Mouse (Mus musculus): ENCODE data around the gene Gm10912. TPM values are rescaled to one million over a fixed set of nuclear protein-coding genes. Genes with fewer than 3 reads are reported as not detected.
"Not testable (repeated sequence)": the region's sequence is repeated elsewhere in the genome, so short reads cannot be mapped to it uniquely, and the experiment has no call there.

The Gm10912 gene
- total RNA-seq (2021): under 1 TPM in 1 of 2 experiments, not detected in 1; 0.51 TPM
- long read RNA-seq, experiment 1: 0 reads
- long read RNA-seq, experiment 2: 0 reads

GRCm38 (mm10) chr2:104065526-104065925 lies at the start of gene Gm10912:
Gm10912 (plus strand) TSS chr2:104065826.
- DNase-seq: not testable (repeated sequence)

GRCm38 (mm10) chr2:104023096-104023495 lies 42.5 kb upstream of the Gm10912 start:
- no peak for DNase-seq

DNA sequence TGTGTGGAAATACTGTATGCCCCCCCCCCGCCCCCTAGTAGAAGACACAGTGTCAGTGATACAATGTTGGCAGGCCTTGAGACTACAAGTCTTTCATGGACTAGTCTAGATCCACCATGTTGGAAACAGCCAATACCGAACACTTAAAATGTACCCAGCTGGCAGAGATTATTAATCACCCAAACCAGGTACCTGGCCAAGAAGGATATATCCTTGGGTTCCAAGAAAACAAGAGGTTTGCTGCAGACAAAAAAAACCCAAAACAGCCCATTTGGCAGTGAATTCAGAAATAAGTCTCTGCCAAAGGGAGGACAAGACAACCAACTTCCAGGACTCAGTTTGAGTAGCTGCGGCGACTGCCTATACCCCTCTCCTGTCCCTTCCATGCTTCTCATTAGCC lies 41.0 kb upstream of the Gm10912 start:
- no peak for DNase-seq

DNA sequence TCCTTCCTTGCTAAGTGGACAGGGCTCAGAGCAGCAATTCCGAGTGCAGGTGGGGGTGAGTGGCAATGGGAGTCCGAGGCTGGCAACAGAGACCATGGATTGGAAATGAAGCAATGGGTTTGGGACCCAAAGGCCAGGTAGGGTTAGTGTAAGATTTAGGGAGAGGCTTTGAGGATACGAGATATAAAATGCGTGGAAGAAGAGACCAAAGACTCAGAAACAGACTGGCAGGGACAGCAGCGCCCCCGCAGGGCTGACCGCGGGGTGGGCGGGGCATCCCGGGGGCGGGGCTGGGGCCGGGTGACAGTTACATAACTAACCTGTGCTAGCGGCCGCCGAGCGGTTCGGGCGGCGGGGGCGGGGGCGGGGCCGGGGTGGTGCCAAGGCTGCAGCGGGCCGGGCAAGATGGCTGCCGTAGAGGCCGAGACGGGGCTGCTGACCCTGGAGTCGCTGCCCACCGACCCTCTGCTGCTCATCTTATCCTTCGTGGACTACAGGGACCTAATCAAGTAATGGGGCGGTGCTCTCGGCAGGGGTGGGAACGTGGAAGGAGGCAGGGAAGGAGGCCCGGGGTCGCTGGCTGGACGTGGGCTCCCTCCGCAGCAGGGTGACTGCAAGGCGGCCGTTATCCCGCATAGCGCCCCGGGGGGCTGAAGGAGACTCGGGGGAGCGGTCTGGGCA lies 38.0 kb upstream of the Gm10912 start, which contains the start of gene Fbxo3:
Gene Fbxo3 (plus strand): TSS at position 264 of the 681 bp plus-strand sequence.
- DNase-seq: peak; percentile 89 to 91

DNA sequence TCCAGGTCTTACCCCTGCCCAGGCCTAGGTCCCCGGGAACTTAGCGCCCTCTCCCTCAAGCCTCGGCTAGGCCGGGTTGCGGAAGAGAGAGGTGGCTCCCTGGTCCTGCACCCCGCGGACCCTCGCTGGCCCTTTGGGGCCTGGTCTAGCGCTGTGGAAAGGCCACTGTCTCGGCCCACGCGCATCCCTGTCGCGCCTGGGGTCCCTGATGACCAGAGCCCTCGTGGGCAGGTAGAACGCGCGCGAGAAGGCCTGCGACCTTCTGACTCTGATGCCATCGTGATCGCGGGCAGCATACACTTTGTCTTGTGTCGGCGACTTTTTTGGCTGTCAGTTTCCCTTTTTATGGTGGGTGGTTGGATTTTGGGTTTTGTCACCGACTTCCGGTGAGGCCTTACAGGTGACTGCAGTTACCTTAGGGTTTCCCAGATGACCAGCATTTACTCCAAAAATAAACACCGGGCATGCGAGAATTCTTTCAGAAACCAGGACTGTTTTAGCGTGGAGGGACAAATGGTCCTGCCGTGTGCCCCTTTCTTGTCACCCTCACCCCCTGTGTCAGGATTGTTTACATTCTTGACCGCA lies 37.4 kb upstream of the Gm10912 start, which contains the start of gene 4931422A03Rik:
Gene 4931422A03Rik (minus strand): TSS at position 223 of the 585 bp plus-strand sequence.
- peak in 1 of 2 experiments; percentile 30 for DNase-seq

DNA sequence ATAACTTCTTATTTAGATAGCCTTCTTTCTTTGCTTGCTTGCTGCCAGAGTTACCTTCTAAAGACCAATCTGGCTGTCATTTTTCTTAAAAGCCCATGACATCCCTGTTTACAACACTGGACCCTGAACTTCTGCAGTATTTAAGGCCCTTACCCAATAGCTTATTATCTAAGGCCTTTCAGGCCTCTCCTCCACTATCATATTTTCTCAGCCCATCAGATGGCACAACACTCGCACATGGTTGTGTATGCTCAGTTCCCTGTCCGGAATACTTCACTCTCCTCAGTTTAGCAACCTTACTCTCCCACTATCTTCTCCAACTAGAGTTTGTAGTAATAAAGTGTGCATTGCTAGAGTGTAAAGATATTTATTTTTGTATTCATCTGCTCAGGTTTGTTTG lies 36.6 kb upstream of the Gm10912 start:
- DNase-seq: no peak

GRCm38 (mm10) chr2:104030381-104030780 lies 35.2 kb upstream of the Gm10912 start:
- DNase-seq: no peak

DNA sequence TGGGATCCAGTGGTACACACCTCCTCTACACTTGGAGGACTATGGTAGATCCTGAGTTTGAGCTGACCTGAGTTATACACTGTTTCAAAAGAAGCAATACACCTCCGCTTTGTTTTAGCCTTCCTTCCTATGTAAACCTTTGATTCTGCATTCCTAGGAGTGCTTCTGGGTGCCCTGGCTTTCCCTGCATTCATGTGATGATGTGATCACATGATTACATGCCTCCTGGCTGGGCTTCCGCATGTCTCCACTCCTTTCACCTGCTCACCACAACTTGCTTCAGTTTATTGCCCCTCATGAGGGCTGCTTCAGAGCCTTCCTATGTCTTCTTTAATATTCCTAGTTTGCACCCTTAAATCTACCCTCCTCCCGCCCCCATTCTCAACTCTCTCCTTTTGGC lies 33.6 kb upstream of the Gm10912 start:
- no peak for DNase-seq

GRCm38 (mm10) chr2:104034832-104035472 lies 30.7 kb upstream of the Gm10912 start:
- DNase-seq: peak; percentile 68 to 84

DNA sequence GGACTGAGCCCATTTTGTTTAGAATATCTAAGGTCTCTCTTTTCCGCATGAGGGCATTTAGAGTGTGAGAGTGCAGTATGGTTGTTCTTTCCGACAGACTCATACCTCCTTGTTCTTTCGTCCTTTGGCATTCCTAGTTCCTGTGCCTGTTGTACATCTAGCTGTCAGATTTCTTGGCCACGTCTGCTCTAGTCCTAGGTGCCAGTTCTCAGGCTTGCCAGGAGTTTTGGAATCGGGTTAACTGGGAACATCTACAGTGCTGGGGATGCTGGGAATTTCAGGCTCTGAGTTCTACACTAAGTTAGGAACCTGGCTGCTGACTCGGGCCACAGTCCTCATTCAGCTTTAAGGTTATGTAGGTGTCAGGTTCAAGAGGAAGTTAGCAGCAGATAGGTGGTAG lies 30.0 kb upstream of the Gm10912 start:
- peak; percentile 57 to 73 for DNase-seq

- DNase-seq: no peak
These were observed 29.3 kb upstream of the Gm10912 start for GRCm38 (mm10) chr2:104036316-104036715.

GRCm38 (mm10) chr2:104038236-104038635 lies 27.4 kb upstream of the Gm10912 start:
- no peak for DNase-seq

DNA sequence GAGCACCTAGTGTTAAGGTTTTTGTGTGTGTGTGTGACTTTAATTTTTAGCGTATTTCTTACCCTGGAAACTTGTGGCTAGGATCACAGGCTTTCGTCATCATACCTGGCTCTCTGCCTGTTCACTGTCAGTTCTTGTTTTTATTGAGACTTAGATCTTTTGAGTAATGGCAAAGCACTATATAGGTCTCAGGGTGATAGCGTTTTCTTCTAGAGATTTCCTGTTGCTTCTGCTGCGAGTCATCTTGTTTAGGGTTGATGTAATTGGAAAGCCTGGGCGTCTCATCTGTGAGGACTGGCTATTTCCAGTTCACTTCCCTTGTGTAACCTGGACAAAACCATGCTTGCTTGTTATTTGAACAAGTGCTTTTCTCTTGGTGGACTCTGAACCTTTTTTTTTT lies 24.0 kb upstream of the Gm10912 start:
- no peak for DNase-seq

DNA sequence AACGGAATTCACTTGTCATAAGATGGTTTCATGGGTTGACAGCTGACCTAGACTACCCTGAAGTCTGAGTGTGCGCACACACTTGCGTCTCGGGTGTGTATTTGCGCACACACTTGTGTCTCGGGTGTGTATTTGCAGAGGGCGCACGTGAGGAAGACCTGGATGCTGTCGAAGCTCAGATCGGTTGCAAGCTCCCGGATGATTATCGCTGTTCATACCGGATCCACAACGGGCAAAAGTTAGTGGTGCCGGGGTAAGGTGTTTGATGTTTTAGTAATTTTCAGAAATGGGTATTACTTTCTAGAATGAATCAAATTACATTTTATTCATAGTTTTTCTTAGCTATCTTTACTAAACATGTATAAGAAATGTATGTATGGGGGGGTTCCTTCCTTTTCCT lies 22.9 kb upstream of the Gm10912 start:
- DNase-seq: no peak

DNA sequence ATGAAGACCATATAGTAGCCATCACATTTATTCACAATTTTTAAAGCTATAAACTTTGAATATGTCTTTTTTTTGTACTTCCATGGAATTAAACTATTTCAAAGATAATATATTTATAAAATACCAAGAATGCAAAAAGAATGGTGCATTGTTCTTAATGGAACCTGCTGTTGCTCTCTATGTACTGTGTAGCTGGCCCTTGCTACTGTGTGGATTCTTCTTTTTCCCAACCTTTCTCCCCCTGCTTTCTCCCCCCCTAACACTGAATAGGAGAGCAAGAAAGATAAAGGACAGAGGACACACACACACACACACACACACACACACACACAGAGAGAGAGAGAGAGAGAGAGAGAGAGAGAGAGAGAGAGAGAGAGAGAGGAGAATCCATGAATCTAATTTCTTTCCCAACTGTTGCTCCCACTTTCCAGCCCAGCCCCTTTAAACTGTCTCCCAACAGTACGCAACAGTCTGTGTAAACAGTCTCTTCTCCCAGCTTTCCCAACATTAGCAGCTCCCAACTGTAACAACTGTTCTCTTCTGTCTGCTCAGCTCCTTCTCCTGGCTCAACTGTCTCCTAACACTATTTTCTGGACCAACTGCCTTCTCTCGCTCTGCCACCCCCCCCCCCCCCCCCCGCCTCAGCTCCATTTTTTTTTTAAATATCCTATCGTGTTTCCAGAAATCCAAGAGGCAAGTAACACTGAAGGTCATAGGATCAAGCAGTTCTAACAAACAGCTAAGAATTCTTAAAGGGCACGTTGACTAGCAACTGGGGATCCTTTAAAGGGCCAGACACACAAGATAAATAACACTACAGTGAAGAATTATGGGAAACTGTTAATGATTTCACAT lies 21.8 kb upstream of the Gm10912 start:
- no peak for DNase-seq

GRCm38 (mm10) chr2:104044479-104045080 lies 21.0 kb upstream of the Gm10912 start:
- DNase-seq: no peak

DNA sequence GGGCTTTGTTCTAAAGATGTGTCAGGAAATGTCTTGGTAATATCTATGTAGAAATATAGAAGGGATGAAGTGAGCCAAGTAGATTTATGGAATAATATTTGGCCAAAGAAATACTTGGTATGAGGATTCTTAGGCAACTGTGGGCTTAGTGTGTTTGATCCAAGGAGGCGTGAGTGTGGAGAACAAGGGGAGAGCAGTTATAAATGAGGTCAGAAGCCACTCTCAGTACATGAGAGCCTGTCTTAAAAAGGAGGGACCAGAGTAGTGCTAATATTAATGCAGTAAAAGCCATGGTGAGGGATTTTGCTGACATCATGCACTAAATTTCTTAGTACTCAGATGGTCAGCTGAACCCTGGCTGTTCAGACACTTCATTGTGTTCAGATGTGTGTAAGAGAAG lies 7.2 kb upstream of the Gm10912 start:
- no peak for DNase-seq

DNA sequence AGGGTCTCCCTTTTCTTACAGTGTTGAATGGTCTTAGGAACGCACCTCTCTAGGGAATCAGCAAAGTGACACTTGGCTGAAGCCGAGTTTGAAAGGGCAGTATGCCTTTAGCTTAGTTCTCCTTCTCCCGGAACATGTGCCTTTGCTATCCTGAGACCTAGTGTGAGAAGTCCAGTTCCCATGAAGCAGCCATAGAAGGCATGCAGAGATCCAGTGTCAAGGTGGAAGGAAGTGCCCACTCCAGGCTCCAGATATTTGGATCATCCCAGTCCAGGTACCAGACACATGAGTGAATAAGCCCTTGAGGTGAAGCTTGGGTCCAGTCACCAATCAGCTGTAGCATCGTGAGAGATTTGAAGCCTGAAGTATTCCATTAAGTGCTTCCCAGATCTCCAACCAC lies 6.7 kb upstream of the Gm10912 start:
- no peak for DNase-seq

- no peak for DNase-seq
These were observed 5.8 kb upstream of the Gm10912 start for GRCm38 (mm10) chr2:104059786-104060185.

GRCm38 (mm10) chr2:104060996-104061395 lies 4.6 kb upstream of the Gm10912 start:
- no peak for DNase-seq

GRCm38 (mm10) chr2:104062665-104063064 lies 3.0 kb upstream of the Gm10912 start:
- no peak for DNase-seq

DNA sequence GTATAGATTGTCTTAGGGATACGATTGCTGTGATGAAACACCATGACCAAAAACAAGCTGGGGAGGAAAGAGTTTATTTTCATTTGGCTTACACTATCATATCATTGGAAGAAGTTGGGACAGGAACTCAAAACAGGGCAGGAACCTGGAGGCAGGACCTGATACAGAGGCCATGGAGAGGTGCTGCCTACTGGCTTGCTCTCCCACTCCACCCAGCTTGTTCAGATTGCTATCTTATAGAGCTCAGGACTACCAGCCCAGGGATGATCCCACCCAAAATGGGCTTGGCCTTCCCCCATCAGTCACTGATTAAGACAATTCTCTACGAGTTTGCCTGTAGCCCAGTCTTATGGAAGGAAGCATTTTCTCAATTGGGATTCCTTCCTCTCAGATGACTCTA lies 1.5 kb upstream of the Gm10912 start:
- no peak for DNase-seq
